Mouse (Mus musculus): ENCODE measurements around the gene Cntln.

DNA sequence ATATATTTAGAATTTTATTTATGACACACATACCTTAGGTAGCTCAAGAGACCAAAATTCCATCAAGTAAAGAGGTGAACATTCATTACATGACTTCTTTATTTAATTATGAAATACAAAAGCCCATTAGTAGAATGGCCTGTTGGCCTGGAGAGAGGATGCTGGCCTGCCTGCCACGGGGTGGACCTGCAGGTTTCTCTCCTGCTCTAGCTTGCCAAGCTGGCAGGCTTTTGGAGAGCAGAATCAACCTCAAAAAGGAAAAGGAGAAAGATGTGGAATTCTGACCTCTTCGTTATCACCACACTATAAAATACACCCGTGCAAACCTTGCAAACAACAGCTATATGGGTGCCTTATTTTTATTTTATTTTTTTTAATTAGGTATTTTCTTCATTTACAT lies 45.6 kb upstream of the Cntln start:
- TF ChIP-seq CTCF (IDR thresholded peaks at IDR 0.05; ENCODE audit: low read depth) (no peak), EP300 (IDR thresholded peaks at IDR 0.05; ENCODE audit: low read depth) (no peak)

Data from liver, postnatal 0 days (tissue).